Mouse (Mus musculus): Measurements from ENCODE around the gene Abhd15.

Gene Abhd15

DNA sequence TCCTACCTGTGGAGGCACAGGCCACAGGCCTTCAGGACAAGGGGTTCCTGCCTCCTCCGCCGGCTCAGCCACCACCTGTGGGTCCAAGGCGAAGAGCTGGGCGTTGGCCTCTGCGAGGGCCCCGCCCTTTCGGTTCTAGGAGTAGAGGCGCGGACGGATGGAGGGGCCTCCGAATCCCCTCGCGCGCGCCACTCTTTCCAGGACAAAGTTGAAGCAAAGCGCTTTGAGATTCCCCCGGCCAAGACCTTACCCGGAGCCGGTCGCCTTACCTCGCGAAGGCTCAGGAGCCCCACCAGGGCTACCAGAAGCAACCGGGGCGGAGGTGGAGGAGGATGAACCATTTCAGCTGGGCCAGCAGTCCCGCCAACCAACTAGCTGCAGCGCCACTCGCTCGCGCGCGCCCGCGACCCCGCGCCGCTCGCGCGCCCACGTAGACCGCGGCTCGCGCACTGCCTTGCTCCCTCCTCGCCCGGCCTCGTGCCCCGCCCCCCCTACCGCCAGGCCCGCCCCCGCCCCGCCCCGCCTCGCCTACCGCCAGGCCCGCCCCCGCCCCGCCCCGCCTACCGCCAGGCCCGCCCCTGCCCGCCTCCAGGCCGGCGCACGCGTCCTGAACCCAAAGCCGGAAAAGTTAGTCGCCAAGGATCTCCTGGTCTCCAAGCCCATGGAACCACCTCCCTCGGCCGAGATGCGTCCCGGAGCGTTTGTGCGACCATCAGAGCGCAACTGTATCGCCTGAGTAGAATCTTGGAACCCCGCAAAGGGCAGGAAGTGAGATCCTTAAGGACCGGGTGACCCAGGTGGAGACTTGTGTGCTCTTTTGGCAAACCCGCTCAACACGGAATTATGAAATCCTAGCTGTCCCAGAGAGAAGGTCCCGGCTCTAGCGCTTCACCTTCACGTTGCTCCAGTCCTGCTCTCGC lies 1.8 kb upstream of the Abhd15 start:
- peak; percentile 85 for DNase-seq (ENCODE audit: low read depth)

GRCm38 (mm10) chr11:77513811-77514170 lies 1.1 kb upstream of the Abhd15 start:
- peak; percentile 76 for DNase-seq (ENCODE audit: low read depth)

DNA sequence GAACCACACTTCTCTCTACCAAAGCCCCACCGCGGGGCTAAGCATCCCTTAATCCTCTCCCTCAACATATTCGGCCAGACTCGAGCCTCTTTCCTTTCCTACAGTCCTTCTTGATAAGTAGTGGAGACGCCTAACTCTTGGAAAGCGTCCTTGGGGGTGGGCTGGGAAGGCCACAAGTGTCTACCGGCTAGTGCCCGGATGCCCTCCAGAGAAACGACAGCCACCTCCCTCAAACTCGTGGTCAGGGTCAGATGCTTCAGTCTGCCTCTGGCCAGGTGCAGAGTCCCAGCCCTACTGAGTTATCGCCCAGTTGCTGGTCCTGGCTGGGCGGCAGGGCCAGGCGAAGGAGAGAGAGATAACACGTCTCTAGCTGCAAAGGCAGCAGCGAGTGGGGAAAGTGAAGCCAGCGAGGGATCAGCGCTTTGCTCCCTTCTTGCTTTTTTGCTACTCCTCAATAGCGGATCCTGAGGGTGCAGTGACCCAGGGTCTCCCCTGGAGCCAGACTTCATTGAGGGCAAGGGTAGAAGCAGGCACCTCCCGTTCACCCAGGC lies 565 bp upstream of the Abhd15 start:
- DNase-seq (ENCODE audit: low read depth) = no peak

GRCm38 (mm10) chr11:77515637-77516552 lies 974 bp downstream of the Abhd15 start, which contains the start of gene Trp53i13:
Trp53i13 (minus strand) TSS chr11:77515980.
- peak; percentile 69 for DNase-seq (ENCODE audit: low read depth)

GRCm38 (mm10) chr11:77516553-77517425 lies 1.9 kb downstream of the Abhd15 start:
- no peak for DNase-seq (ENCODE audit: low read depth)

DNA sequence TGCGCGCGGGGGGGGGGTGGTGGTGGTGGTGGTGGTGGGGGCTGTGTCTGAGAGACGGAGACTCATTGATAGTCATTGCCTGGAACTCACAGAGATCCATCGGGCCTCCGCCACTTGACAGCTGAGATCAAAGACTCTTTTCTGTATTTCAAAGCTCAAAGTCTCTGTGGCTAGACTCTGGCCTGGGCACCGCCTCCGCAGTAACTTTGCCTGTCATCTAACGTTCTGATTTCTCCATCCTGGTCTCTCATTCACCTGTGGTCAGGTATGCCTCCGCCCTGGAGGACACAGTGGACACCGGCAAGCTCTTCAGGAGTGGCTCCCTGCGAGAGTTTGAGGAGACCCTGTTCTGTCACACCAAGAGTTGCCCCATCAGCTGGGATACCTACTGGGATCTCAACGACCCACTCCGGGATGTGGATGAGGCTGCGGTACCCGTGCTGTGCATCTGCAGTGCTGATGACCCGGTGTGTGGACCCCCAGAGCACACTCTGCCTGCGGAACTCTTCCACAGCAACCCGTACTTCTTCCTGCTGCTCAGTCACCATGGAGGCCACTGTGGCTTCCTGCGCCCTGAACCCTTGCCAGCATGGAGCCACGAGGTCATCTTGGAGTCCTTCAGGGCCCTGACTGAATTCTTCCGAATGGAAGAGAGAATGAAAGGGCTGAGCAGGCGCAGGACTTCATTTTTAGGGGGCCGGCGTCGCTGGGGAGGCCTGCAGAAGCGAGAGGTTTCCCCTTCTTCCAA lies 3.3 kb downstream of the Abhd15 start:
- DNase-seq (ENCODE audit: low read depth) = peak; percentile 40

GRCm38 (mm10) chr11:77519043-77519442 lies 4.1 kb downstream of the Abhd15 start, which contains the start of gene Gm10392:
Gm10392 (minus strand) TSS chr11:77519198.
- peak; percentile 94 for DNase-seq (ENCODE audit: low read depth)

DNA sequence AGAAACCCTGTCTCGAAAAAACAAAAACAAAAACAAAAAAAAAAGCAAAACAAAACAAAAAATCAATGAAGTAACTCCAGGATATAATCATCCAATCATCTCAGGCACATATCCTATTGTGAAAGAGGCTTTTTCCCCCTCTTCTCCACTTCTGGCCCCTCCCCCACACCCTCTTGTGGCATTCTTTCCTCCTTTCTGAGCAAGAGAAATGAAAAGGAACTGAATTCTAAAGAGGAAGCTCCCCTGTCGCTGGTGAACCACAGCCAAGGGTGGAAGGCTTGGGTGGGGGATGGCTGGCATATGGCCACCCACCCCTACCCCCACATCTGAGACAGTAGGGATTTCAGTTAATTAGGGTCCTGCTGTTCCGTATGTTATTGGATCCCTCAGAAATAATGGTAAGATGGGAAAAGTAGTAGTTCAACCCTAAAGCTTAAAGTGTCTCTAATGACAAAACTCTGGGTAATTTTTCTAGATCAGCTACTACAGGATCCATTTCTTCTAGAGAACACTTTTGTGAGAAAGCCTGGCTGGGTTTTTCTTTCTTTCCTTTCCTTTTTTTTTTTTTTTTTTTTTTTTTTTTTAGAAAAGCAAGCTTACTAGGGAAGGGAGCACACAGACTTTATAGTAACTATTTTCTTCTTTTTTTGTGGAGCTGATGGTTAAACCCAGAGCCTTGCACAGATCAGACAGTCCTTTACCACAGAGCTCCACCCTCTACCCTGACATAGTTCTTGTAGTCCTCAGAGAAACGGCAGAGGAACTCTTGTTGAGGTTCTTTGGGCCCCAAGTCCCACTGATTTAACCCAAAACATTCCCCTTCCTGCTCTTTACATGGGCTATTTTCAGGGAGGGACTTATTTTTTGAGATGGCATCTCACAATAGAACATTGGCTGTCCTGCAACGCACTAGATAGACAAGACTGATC lies 5.9 kb downstream of the Abhd15 start:
- DNase-seq (ENCODE audit: low read depth) = peak; percentile 85

DNA sequence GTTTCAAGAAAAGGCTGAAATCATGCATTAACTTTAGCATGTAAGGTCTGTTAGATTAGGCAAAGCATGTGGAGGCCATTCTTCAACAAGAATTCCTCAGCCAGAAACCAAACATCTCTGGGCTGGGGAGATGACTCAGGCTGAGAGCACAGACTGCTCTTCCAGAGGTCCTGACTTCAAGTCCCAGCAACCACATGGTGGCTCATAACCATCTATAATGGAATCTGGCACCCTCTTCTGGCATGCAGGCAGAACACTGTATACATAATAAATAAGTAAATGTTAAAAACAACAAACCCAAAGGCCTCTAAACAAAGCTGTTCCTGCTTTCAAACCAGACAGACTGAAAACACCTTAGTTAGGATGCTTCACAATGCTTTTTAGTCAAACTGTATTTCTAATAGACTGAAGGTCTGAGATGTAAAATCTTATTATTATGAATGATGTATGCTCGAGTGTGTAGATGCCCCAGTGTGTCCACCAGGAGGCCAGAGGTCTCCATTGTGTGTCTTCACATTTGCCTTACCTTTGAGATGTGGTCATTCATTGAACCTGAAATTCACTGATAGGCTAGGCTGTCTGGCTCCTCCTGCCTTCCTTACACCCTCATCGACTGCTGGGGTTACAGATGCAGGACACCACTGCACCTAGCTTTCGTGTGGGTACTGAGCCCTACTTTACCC lies 11.0 kb downstream of the Abhd15 start:
- peak; percentile 68 for DNase-seq (ENCODE audit: low read depth)

DNA sequence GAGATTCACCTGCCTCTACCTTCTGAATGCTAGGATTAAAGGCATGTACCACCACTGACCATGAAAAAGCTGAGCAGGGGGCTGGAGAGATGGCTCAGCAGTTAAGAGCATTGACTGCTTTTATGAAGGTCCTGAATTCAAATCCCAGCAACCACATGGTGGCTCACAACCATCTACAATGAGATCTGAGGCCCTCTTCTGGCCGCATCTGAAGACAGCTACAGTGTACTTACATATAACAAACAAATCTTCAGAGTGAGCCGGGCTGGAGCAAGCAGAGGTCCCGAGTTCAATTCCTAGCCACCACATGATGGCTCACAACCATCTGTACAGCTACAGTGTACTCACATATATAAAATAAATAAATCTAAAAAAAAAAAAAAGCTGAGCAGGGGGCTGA lies 13.5 kb downstream of the Abhd15 start:
- DNase-seq (ENCODE audit: low read depth) = peak; percentile 37

DNA sequence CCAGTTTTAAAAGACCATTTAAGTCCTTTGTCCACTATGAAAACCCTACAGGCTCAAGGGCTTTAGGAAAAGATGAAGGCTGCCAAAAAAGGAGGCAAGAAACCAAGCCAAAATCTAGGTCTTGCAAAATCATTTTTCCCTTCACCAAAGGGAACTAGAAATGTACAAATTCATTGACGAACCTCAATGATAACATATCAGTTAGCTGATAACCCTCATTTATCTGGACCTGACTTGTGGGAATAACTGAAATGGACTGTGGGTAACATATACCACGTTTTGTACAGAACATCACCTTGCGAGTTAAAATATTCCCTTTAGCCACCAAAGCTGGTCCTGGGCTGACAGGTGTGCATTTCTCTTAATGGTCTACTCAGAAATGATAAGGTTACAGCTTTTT lies 14.7 kb downstream of the Abhd15 start:
- no peak for DNase-seq (ENCODE audit: low read depth)

GRCm38 (mm10) chr11:77530862-77531261 lies 15.9 kb downstream of the Abhd15 start:
- no peak for DNase-seq (ENCODE audit: low read depth)

DNA sequence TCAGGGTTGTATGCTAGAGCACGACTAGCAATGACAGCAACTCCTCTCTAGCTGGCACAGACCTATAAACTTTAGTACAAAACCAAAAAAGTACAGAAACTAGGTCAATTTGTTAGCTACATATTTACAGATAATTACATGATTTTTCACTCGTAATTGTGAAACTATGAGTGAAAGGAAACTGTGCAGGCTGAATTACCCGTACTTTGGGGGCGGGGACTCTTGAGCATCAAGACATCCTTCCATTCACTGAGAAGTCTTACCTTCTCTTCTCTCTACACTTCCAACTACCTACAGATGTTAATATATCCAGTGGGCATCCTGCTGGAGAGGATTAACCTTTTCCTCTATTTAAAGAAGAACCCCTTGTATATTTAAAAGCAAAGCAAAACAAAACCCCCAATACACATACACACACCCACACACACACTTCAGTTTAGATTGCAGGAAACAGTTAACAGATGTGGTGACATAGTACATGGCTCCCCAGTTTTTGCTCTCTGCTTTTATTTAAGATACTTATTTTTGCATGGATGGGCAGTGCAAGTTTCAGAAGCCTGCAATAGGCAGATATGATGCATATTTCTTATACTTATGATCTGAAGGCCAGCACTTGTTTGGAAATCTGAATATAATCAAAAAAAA lies 17.4 kb downstream of the Abhd15 start:
- no peak for DNase-seq (ENCODE audit: low read depth)

DNA sequence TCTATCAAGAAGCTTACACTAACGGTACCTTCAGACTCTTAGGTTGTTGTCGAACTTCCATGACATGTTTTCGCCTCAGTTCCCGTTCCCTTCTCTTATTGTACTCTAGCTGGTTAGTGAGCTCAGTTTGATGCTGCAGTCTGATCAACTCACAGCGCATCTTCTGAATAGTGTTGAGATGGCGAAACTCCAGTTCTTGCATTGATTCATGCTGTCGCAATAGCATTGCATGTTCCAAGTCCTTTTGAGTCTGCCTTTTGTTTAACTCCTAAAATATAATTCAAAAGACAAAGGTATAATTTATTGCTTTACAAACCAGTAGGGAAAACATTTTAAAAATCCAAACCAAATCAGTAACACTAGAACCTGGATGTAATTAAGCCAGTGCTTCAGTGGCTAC lies 30.3 kb downstream of the Abhd15 start:
- DNase-seq (ENCODE audit: low read depth) = peak; percentile 37

- no peak for DNase-seq (ENCODE audit: low read depth)
These were observed 70.3 kb downstream of the Abhd15 start for GRCm38 (mm10) chr11:77585201-77585600.

All from 416B (cell line).